Mouse (Mus musculus) intestine, embryonic 15.5 days (tissue): ENCODE data around the gene Prrt2. TPM values are rescaled to one million over a fixed set of nuclear protein-coding genes. Genes with fewer than 3 reads are reported as not detected.

Source experiments
- ATAC-seq: fragments of 200-750 bp; cut with Nextera tagmentation; 2 replicates; pipeline ENCODE4 v1.8.0; 2017; ENCODE audit warnings: moderate TSS enrichment, moderate library complexity
- H3K27ac ChIP-seq: fragments of 300-500 bp; sonication (generic); 2 replicates; pipeline ENCODE4 v1.5.1; 2015; ENCODE audit warnings: mild to moderate bottlenecking, inconsistent platforms
- H3K27me3 ChIP-seq: fragments of 300-500 bp; sonication (generic); replicated peaks from 2 replicates; pipeline ENCODE4 v1.6.1; 2015; ENCODE audit warnings: inconsistent platforms
- H3K36me3 ChIP-seq: fragments of 300-500 bp; sonication (generic); 2 replicates; pipeline ENCODE4 v1.6.1; 2015; ENCODE audit warnings: inconsistent platforms
- H3K4me1 ChIP-seq: fragments of 300-500 bp; sonication (generic); replicated peaks from 2 replicates; pipeline ENCODE4 v1.6.1; 2015; ENCODE audit warnings: inconsistent platforms
- H3K4me2 ChIP-seq: fragments of 300-500 bp; sonication (generic); replicated peaks from 2 replicates; pipeline ENCODE4 v1.6.1; 2015; ENCODE audit warnings: mild to moderate bottlenecking, inconsistent platforms
- H3K4me3 ChIP-seq: fragments of 300-500 bp; sonication (generic); replicated peaks from 2 replicates; pipeline ENCODE4 v1.5.1; 2015; ENCODE audit warnings: inconsistent platforms
- H3K9ac ChIP-seq: fragments of 300-500 bp; sonication (generic); 2 replicates; pipeline ENCODE4 v1.6.1; 2015; ENCODE audit warnings: inconsistent platforms
- H3K9me3 ChIP-seq: fragments of 300-500 bp; sonication (generic); 2 replicates; pipeline ENCODE4 v1.6.1; 2016; ENCODE audit warnings: inconsistent platforms
- WGBS: fragments of 180-500 bp; shearing (Covaris S2); methylation state at CpG from one replicate; pipeline ENCODE4 v1.1.7; 2015; 5-methylcytosine and 5-hydroxymethylcytosine counted together
- polyA plus RNA-seq: library from polyadenylated mRNA; unstranded; fragments of >200 nt; fragmentation: Nextera tagmentation; extraction: Ambion mirVana; gene quantifications from 2 replicates; pipeline ENCODE4 v1.2.1, GENCODE M21; 2015

Gene Prrt2
- polyA plus RNA-seq, 1 experiment from 2014 or later, result 5.0 TPM

DNA sequence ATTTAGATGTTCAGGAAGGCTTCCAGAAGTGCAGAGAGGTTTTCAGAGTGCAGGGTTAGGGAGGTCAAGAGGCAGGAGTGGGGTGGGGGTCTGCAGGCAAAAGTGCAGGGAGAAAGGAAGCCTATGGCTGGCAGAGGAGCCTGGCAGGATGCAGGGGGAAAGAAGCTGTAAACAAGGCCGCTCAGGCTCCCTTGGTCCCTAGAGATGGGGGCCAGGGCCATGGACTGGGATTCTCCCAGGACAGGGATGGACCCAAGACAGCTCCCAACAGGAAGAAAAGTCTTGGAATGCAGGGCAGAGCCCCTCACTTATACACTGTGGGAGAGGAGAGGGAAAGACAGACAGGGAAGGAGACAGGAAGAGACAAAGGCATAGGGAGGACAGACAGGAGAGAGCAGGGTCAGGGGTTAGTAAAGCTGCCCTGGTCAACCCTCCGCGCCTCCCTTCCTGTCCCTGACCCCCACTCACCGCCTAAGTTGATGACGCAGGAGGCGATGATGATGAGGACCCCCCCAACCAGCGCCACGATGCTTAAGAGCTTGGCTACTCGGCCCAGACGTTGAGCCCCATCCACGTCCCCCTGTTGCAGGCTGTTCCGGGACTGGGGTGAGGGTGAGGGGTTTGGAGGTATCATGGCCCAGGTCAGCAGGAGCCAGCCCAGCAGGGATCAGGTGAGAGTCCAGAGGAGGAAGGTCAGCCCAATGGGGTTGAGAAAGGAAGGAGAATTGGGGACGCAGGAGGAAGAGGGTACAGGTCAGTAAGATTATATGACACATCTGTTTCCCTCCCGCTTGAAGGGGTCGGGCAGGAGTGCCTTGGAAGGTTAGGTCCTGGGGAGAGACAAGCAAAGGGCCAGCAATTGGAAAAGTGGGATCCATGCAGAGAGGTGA lies 2.4 kb downstream of the Prrt2 start:
- peak overlapping the region; percentile 98 for H3K27ac ChIP-seq
- H3K4me3 ChIP-seq, result no peak overlapping the region
- 70% methylated on average over 15 of the region's 15 CpGs for WGBS
- H3K4me2 ChIP-seq, result peak overlapping the region; percentile 87
- no peaks in the 10 kb centered on the region for H3K27me3 ChIP-seq
- H3K4me1 ChIP-seq, result peaks cover 77% of the 10 kb centered on the region
- H3K36me3 ChIP-seq, result peaks cover 17% of the 10 kb centered on the region
- no peak for ATAC-seq
- H3K9ac ChIP-seq, result peak overlapping the region; percentile 58
- no peaks in the 10 kb centered on the region for H3K9me3 ChIP-seq

GRCm38 (mm10) chr7:127017950-127018345 lies 3.1 kb downstream of the Prrt2 start:
- H3K36me3 ChIP-seq, result peaks cover 11% of the 10 kb centered on the region; the same call in 1 of the 2 replicates
- no peaks in the 10 kb centered on the region for H3K27me3 ChIP-seq
- 0 out of 2 replicates have a peak overlapping the region, but pooled peaks have one; percentile 1 for H3K4me3 ChIP-seq
- H3K4me2 ChIP-seq, result peak overlapping the region; percentile 87
- H3K9ac ChIP-seq, result peak overlapping the region; percentile 23
- ATAC-seq, result no peak
- H3K4me1 ChIP-seq, result peaks cover 74% of the 10 kb centered on the region
- H3K9me3 ChIP-seq, result no peaks in the 10 kb centered on the region
- peak overlapping the region; percentile 98 for H3K27ac ChIP-seq
- whole genome bisulfite sequencing, result 41% methylated on average over 6 of the region's 6 CpGs

DNA sequence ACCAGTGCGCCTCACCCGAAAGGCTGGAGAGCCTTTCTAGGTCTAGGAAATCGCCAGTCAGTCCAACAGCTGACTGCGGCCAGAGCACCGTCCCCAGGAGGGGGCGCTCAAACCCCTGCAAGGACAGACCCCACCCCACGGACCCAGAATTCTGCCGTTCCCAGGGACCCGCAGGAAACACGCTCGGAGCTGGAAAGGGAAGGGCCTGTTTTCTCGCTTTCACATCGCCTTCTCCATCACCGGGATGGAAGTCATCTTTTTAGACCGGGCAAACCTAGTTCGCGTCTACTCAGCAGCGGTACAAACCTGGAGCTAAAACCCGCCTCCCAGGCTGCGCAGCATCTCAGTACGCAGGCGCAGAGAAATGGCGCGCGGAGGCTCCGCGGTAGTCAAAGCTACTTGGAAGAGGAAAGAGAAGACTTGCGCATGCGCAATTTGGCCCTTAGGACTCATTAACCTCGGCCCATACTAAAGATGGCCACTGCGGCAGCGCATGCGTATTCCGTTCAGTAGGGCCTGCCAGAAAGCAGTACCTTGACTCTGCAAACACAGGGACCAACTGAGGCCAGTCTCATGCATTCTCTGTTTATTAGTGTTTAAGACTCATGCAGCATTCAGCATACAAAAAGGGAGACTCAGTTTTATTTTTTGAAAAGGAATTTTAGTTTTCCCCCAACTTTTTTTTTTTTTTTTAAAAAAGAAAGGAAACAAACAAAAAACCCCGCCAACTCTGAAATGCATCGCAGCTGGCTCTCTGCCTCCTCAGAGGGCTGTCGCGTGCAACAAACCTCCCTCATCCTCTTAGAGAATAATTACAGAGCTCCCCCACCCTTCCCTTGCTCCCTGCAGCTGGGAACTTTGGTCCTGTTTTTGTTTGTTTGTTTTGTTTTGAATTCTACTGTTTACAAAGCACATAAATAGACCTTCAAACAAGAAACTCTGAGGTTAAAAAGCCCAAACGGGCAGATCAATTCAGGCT lies 3.8 kb downstream of the Prrt2 start, which contains the start of gene Pagr1a:
Pagr1a (minus strand) TSS at position 382 of the 979 bp plus-strand sequence.
- Histone ChIP-seq H3K4me1 (peaks cover 68% of the 10 kb centered on the region), H3K9ac (peak within 1 kb of the TSS; percentile 87), H3K36me3 (peaks cover 9% of the 10 kb centered on the region; the same call in 1 of the 2 replicates), H3K4me3 (peak within 1 kb of the TSS; percentile 68), H3K4me2 (peak within 1 kb of the TSS; percentile 87), H3K9me3 (no peaks in the 10 kb centered on the region), H3K27me3 (no peaks in the 10 kb centered on the region), H3K27ac (peak within 1 kb of the TSS; percentile 98)
- 2% methylated on average over 39 of the region's 39 CpGs for WGBS
- ATAC-seq, result peak; percentile 83

DNA sequence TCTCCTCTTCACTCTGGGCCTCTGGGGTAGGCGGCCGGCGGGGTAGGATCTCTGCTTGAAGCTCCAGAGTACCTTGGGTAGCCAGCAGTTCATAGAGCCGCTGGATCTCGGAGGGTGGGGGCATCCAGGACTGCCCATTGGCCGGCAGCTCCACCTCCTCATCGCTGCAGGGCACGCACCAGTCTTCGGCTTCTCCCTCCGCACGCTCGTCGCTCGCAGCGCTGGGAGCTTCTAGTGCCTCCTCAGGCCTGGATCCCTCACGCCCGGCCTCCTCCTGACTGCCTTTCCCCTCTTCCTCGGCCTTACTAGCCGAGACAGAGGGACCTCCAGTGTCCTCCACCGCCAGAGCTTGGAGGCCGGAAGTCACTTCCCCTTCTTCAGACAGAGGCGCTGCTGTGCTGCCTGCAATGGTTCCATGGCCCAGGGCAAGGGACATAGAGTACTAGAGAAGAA lies 4.5 kb downstream of the Prrt2 start:
- no peaks in the 10 kb centered on the region for H3K9me3 ChIP-seq
- H3K9ac ChIP-seq, result peak overlapping the region; percentile 87
- WGBS, result under 1% methylated on average over 22 of the region's 22 CpGs
- peak overlapping the region; percentile 68 for H3K4me3 ChIP-seq
- peaks cover 9% of the 10 kb centered on the region; the same call in 1 of the 2 replicates for H3K36me3 ChIP-seq
- H3K27me3 ChIP-seq, result no peaks in the 10 kb centered on the region
- peak; percentile 65 for ATAC-seq
- peaks cover 60% of the 10 kb centered on the region for H3K4me1 ChIP-seq
- H3K27ac ChIP-seq, result peak overlapping the region; percentile 98
- H3K4me2 ChIP-seq, result peak overlapping the region; percentile 87

- Histone ChIP-seq H3K9ac (peak within 1 kb of the TSS; percentile 87), H3K27ac (peak within 1 kb of the TSS; percentile 98), H3K4me1 (peaks cover 58% of the 10 kb centered on the region), H3K9me3 (no peaks in the 10 kb centered on the region), H3K27me3 (no peaks in the 10 kb centered on the region), H3K4me2 (peak within 1 kb of the TSS; percentile 87), H3K36me3 (peaks cover 9% of the 10 kb centered on the region; the same call in 1 of the 2 replicates), H3K4me3 (peak within 1 kb of the TSS; percentile 68)
- ATAC-seq, result no peak
These were observed 4.7 kb downstream of the Prrt2 start, which contains the start of gene Pagr1b for GRCm38 (mm10) chr7:127016481-127016485. TSS of gene Pagr1b (minus strand) at chr7:127016484.

- Histone ChIP-seq H3K9ac (peak overlapping the region; percentile 87), H3K27me3 (no peaks in the 10 kb centered on the region), H3K4me1 (peaks cover 56% of the 10 kb centered on the region), H3K4me3 (peak overlapping the region; percentile 68), H3K9me3 (no peaks in the 10 kb centered on the region), H3K27ac (peak overlapping the region; percentile 98), H3K4me2 (peak overlapping the region; percentile 87), H3K36me3 (peaks cover 9% of the 10 kb centered on the region; the same call in 1 of the 2 replicates)
- peak; percentile 44 for ATAC-seq
- WGBS, result 0% methylated on average over 10 of the region's 10 CpGs
These were observed 4.9 kb downstream of the Prrt2 start for GRCm38 (mm10) chr7:127016081-127016480.

DNA sequence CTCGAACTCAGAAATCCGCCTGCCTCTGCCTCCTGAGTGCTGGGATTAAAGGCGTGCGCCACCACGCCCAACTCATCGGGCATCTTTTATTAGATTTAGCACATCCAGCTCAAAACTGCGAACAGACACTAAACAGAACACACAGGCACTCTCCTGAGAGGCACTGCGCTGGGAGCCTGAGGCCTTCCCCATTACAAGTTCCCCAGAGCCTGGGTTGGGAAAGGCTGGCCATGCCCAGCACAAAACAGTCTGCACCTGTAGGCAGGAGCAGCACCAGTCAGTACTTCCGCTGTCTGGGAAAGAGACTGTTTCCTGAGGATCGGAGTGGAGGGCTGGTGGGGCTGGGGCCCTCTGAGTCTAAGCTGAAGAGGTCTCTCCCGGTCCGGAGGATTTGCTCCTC lies 6.0 kb downstream of the Prrt2 start:
- Histone ChIP-seq H3K9me3 (no peaks in the 10 kb centered on the region), H3K4me1 (peaks cover 45% of the 10 kb centered on the region), H3K27ac (no peak overlapping the region), H3K36me3 (peaks cover 9% of the 10 kb centered on the region; the same call in 1 of the 2 replicates), H3K4me3 (no peak overlapping the region), H3K9ac (0 out of 2 replicates have a peak overlapping the region, but pooled peaks have one; percentile 3), H3K4me2 (peak overlapping the region; percentile 87), H3K27me3 (no peaks in the 10 kb centered on the region)
- 94% methylated on average over 12 of the region's 12 CpGs for whole genome bisulfite sequencing
- ATAC-seq, result no peak

DNA sequence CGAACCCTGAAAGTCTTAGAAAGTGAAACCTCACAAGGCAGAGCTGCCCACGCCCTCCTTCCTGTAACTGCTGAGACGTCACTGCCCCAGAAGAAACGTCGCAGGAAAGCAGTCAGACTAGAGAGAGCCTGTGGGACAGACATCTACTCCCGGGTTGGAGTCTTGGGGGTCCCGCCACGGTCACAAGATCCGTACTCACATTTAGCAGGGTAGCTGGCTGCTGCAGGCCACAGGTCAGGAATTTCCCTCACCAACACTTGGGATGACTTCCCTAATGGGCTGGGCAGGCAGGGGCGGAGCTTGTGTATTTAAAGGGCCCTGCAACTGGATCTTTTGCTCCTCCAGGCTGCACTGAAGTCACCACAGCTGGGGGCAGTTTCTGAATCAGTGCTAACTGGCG lies 6.7 kb downstream of the Prrt2 start, which contains the start of gene Mvp:
Mvp (minus strand) TSS at position 302 of the 400 bp plus-strand sequence.
- Histone ChIP-seq H3K9me3 (no peaks in the 10 kb centered on the region), H3K4me2 (peak within 1 kb of the TSS; percentile 87), H3K4me1 (peaks cover 42% of the 10 kb centered on the region), H3K27me3 (no peaks in the 10 kb centered on the region), H3K27ac (peak within 1 kb of the TSS; percentile 66; the same call in 1 of the 2 replicates), H3K4me3 (peak within 1 kb of the TSS; percentile 52), H3K36me3 (peaks cover 9% of the 10 kb centered on the region; the same call in 1 of the 2 replicates), H3K9ac (peak within 1 kb of the TSS; percentile 59)
- ATAC-seq, result 0 out of 2 replicates have a peak, but pooled peaks have one; percentile 16
- 16% methylated on average over 11 of the region's 11 CpGs for WGBS

- 92% methylated on average over 6 of the region's 6 CpGs for WGBS
- ATAC-seq, result no peak
- peaks cover 9% of the 10 kb centered on the region; the same call in 1 of the 2 replicates for H3K36me3 ChIP-seq
- H3K9me3 ChIP-seq, result no peaks in the 10 kb centered on the region
- H3K9ac ChIP-seq, result no peak overlapping the region
- H3K4me3 ChIP-seq, result no peak overlapping the region
- peaks cover 41% of the 10 kb centered on the region for H3K4me1 ChIP-seq
- H3K4me2 ChIP-seq, result peak overlapping the region; percentile 87
- no peaks in the 10 kb centered on the region for H3K27me3 ChIP-seq
- no peak overlapping the region for H3K27ac ChIP-seq
These were observed 7.6 kb downstream of the Prrt2 start for GRCm38 (mm10) chr7:127013385-127013784.

DNA sequence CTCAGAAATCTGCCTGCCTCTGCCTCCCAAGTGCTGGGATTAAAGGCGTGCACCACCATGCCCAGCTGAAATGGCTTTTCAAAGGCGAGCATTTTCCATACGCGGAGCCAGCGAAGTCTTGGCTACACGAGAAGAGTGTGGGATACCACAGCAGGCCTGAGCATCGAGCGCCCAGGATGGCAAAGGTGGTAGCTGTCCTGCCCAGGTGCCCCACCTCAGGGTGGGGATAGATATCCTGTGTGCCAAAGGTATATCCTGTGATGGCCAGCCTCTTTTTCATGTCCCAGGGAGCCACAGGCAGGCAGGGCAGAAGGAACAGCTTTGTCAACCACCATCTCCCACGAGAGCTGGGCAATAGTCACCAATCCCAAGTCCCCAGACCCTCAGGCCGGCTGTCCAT lies 8.2 kb downstream of the Prrt2 start:
- Histone ChIP-seq H3K36me3 (peaks cover 9% of the 10 kb centered on the region; the same call in 1 of the 2 replicates), H3K27me3 (no peaks in the 10 kb centered on the region), H3K4me2 (peak overlapping the region; percentile 87), H3K9me3 (no peaks in the 10 kb centered on the region), H3K4me3 (no peak overlapping the region), H3K4me1 (peaks cover 38% of the 10 kb centered on the region), H3K27ac (no peak overlapping the region), H3K9ac (no peak overlapping the region)
- no peak for ATAC-seq
- WGBS, result 93% methylated on average over 10 of the region's 10 CpGs

- Histone ChIP-seq H3K27me3 (no peaks in the 10 kb centered on the region), H3K4me1 (peaks cover 39% of the 10 kb centered on the region), H3K27ac (no peak overlapping the region), H3K4me2 (no peak overlapping the region), H3K36me3 (peaks cover 9% of the 10 kb centered on the region; the same call in 1 of the 2 replicates), H3K4me3 (no peak overlapping the region), H3K9ac (no peak overlapping the region), H3K9me3 (no peaks in the 10 kb centered on the region)
- 87% methylated on average over 6 of the region's 6 CpGs for WGBS
- no peak for ATAC-seq
These were observed 8.6 kb downstream of the Prrt2 start for GRCm38 (mm10) chr7:127012374-127012773.

DNA sequence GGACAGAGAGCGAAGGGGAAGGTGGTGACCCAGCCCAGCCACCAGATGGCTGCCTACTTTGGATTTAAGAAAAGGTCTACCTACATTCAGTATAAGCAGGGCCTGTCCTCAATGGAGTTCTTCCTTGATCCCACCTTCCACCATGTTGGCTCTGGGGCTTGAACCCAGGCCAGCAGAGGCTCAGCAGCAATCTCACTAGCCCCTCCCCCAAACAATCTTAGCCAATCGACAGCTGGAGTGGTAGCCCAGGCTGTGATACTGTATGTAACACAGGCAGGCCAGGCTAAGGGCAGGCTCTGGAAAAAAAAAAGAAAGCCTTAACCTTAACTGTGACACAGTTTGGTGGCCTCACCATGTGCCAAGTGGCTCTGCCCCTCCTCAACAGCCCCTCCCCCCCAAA lies 9.3 kb downstream of the Prrt2 start:
- Histone ChIP-seq H3K4me2 (no peak overlapping the region; the same call in 1 of the 2 replicates), H3K9ac (no peak overlapping the region), H3K4me1 (peaks cover 39% of the 10 kb centered on the region), H3K9me3 (no peaks in the 10 kb centered on the region), H3K27ac (peak overlapping the region; percentile 7; the same call in 1 of the 2 replicates), H3K36me3 (peaks cover 9% of the 10 kb centered on the region; the same call in 1 of the 2 replicates), H3K4me3 (no peak overlapping the region), H3K27me3 (no peaks in the 10 kb centered on the region)
- ATAC-seq, result no peak
- 75% methylated on average over 2 of the region's 2 CpGs for WGBS
